Mouse (Mus musculus): ENCODE data around the gene Bcat1. TPM values are rescaled to one million over a fixed set of nuclear protein-coding genes. Genes with fewer than 3 reads are reported as not detected.

Bcat1 gene
- polyA plus RNA-seq, 1 experiment from 2014 or later = 0.44 TPM

GRCm38 (mm10) chr6:145011141-145011540 is 64.8 kb downstream of the Bcat1 start:
- no peaks in the 10 kb centered on the region for H3K4me1 ChIP-seq (ENCODE audit: insufficient read depth, low read depth, low read length)
- H3K4me2 ChIP-seq (replicated peaks; ENCODE audit: low read depth, low read length) = no peak overlapping the region
- no peak overlapping the region for H3K4me3 ChIP-seq (ENCODE audit: low read depth, low read length)
- H3K27me3 ChIP-seq (replicated peaks; ENCODE audit: insufficient read depth, low read length) = no peaks in the 10 kb centered on the region
- H3K36me3 ChIP-seq (ENCODE audit: insufficient read depth, low read length) = no peaks in the 10 kb centered on the region
- TF ChIP-seq EP300 (IDR thresholded peaks at IDR 0.05) = no peak
- TF ChIP-seq CTCF (IDR thresholded peaks at IDR 0.05) = no peak
- ATAC-seq = no peak
- H3K27ac ChIP-seq (ENCODE audit: low read length) = no peak overlapping the region
- no peak overlapping the region for H3K9ac ChIP-seq (replicated peaks; ENCODE audit: low read depth)
- H3K9me3 ChIP-seq (ENCODE audit: low read length) = no peaks in the 10 kb centered on the region
- no peak for DNase-seq (ENCODE audit: low spot score)
- WGBS = 88% methylated on average over 8 of the region's 8 CpGs

- ATAC-seq (no peak), DNase-seq (ENCODE audit: low spot score) (peak; percentile 49)
- Histone ChIP-seq H3K9ac (replicated peaks; ENCODE audit: low read depth) (no peak overlapping the region), H3K36me3 (ENCODE audit: insufficient read depth, low read length) (no peaks in the 10 kb centered on the region), H3K27me3 (replicated peaks; ENCODE audit: insufficient read depth, low read length) (no peaks in the 10 kb centered on the region), H3K4me3 (ENCODE audit: low read depth, low read length) (no peak overlapping the region), H3K9me3 (ENCODE audit: low read length) (no peaks in the 10 kb centered on the region), H3K27ac (ENCODE audit: low read length) (no peak overlapping the region), H3K4me1 (ENCODE audit: insufficient read depth, low read depth, low read length) (no peaks in the 10 kb centered on the region), H3K4me2 (replicated peaks; ENCODE audit: low read depth, low read length) (no peak overlapping the region)
- TF ChIP-seq CTCF (IDR thresholded peaks at IDR 0.05) (peak; percentile 63), EP300 (IDR thresholded peaks at IDR 0.05) (no peak)
- 72% methylated on average over 8 of the region's 8 CpGs for WGBS
Measured at GRCm38 (mm10) chr6:145009859-145010818, 65.8 kb downstream of the Bcat1 start.

- no peaks in the 10 kb centered on the region for H3K9me3 ChIP-seq (ENCODE audit: low read length)
- H3K4me2 ChIP-seq (replicated peaks; ENCODE audit: low read depth, low read length) = no peak overlapping the region
- no peaks in the 10 kb centered on the region for H3K4me1 ChIP-seq (ENCODE audit: insufficient read depth, low read depth, low read length)
- no peak overlapping the region for H3K4me3 ChIP-seq (ENCODE audit: low read depth, low read length)
- H3K9ac ChIP-seq (replicated peaks; ENCODE audit: low read depth) = no peak overlapping the region
- H3K36me3 ChIP-seq (ENCODE audit: insufficient read depth, low read length) = no peaks in the 10 kb centered on the region
- no peaks in the 10 kb centered on the region for H3K27me3 ChIP-seq (replicated peaks; ENCODE audit: insufficient read depth, low read length)
- DNase-seq (ENCODE audit: low spot score) (no peak), ATAC-seq (no peak)
- no peak overlapping the region for H3K27ac ChIP-seq (ENCODE audit: low read length)
- TF ChIP-seq EP300 (IDR thresholded peaks at IDR 0.05) = no peak
- TF ChIP-seq CTCF (IDR thresholded peaks at IDR 0.05) = no peak
Measured at GRCm38 (mm10) chr6:145003459-145003858, 72.5 kb downstream of the Bcat1 start.

GRCm38 (mm10) chr6:145002094-145002936 is 73.7 kb downstream of the Bcat1 start:
- no peaks in the 10 kb centered on the region for H3K9me3 ChIP-seq (ENCODE audit: low read length)
- no peak overlapping the region for H3K9ac ChIP-seq (replicated peaks; ENCODE audit: low read depth)
- 68% methylated on average over 13 of the region's 14 CpGs for WGBS
- no peaks in the 10 kb centered on the region for H3K27me3 ChIP-seq (replicated peaks; ENCODE audit: insufficient read depth, low read length)
- H3K36me3 ChIP-seq (ENCODE audit: insufficient read depth, low read length) = no peaks in the 10 kb centered on the region
- H3K4me1 ChIP-seq (ENCODE audit: insufficient read depth, low read depth, low read length) = no peaks in the 10 kb centered on the region
- DNase-seq (ENCODE audit: low spot score) (no peak), ATAC-seq (no peak)
- H3K27ac ChIP-seq (ENCODE audit: low read length) = no peak overlapping the region
- no peak overlapping the region for H3K4me3 ChIP-seq (ENCODE audit: low read depth, low read length)
- H3K4me2 ChIP-seq (replicated peaks; ENCODE audit: low read depth, low read length) = no peak overlapping the region
- no peak for TF ChIP-seq EP300 (IDR thresholded peaks at IDR 0.05)
- no peak for TF ChIP-seq CTCF (IDR thresholded peaks at IDR 0.05)

GRCm38 (mm10) chr6:145001493-145001892 is 74.5 kb downstream of the Bcat1 start:
- Histone ChIP-seq H3K9me3 (ENCODE audit: low read length) (no peaks in the 10 kb centered on the region), H3K27ac (ENCODE audit: low read length) (no peak overlapping the region), H3K36me3 (ENCODE audit: insufficient read depth, low read length) (no peaks in the 10 kb centered on the region), H3K4me1 (ENCODE audit: insufficient read depth, low read depth, low read length) (no peaks in the 10 kb centered on the region), H3K9ac (replicated peaks; ENCODE audit: low read depth) (no peak overlapping the region), H3K4me2 (replicated peaks; ENCODE audit: low read depth, low read length) (no peak overlapping the region), H3K27me3 (replicated peaks; ENCODE audit: insufficient read depth, low read length) (no peaks in the 10 kb centered on the region), H3K4me3 (ENCODE audit: low read depth, low read length) (no peak overlapping the region)
- DNase-seq (ENCODE audit: low spot score) (no peak), ATAC-seq (no peak)
- TF ChIP-seq EP300 (IDR thresholded peaks at IDR 0.05) (no peak), CTCF (IDR thresholded peaks at IDR 0.05) (no peak)
- WGBS = 71% methylated on average over 6 of the region's 6 CpGs

GRCm38 (mm10) chr6:144997229-144997628 is 78.8 kb downstream of the Bcat1 start:
- Histone ChIP-seq H3K4me2 (replicated peaks; ENCODE audit: low read depth, low read length) (no peak overlapping the region), H3K27me3 (replicated peaks; ENCODE audit: insufficient read depth, low read length) (no peaks in the 10 kb centered on the region), H3K4me3 (ENCODE audit: low read depth, low read length) (no peak overlapping the region), H3K4me1 (ENCODE audit: insufficient read depth, low read depth, low read length) (no peaks in the 10 kb centered on the region), H3K9me3 (ENCODE audit: low read length) (no peaks in the 10 kb centered on the region), H3K36me3 (ENCODE audit: insufficient read depth, low read length) (no peaks in the 10 kb centered on the region), H3K9ac (replicated peaks; ENCODE audit: low read depth) (no peak overlapping the region), H3K27ac (ENCODE audit: low read length) (no peak overlapping the region)
- peak; percentile 42 for DNase-seq (ENCODE audit: low spot score)
- no peak for TF ChIP-seq EP300 (IDR thresholded peaks at IDR 0.05)
- peak; percentile 70 for TF ChIP-seq CTCF (IDR thresholded peaks at IDR 0.05)
- WGBS = 82% methylated on average over 3 of the region's 3 CpGs
- no peak for ATAC-seq
